Mouse (Mus musculus) adrenal gland, postnatal 14 days (tissue): ENCODE results near the gene Ssb. TPM values are rescaled to one million over a fixed set of nuclear protein-coding genes. Genes with fewer than 3 reads are reported as not detected.
"Not testable (repeated sequence)": the region's sequence is repeated elsewhere in the genome, so short reads cannot be mapped to it uniquely, and the experiment has no call there.

Source experiments
- DNase-seq: peaks from one replicate; pipeline ENCODE4 v3.0.0; 2021; ENCODE audit warnings: mixed read lengths
- total RNA-seq: library from RNA; stranded (reverse); gene quantifications from 2 replicates; pipeline ENCODE4 v1.2.3, GENCODE M21; 2021

The Ssb gene
- total RNA-seq, 1 experiment from 2014 or later = 185 TPM

DNA sequence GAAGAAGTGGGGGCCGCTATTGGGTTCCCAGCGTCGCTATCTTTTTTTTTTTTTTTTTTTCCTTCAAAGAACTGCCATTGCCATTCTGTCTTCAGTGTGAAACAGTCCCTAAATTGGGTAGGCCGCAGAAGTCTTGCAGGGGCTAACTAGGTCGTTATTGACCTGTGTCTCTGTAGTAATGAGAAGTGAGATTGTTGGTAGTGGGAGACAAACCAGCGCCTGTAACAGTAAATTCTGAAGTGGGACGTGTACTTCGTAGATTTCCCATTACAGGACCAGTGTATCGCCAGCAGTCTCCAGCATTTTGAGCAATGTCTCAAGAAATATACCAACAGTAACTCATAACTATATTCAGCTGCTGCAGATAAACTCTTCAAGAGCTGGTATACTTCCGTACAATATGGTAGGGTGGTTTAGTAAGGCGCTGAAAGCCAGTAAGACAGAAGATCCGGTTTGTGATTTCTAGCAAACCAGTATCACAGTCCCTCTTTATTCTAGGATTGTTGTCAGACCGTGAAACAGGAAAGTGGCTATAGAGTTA, 825 bp downstream of the Ssb start:
- no peak for DNase-seq

DNA sequence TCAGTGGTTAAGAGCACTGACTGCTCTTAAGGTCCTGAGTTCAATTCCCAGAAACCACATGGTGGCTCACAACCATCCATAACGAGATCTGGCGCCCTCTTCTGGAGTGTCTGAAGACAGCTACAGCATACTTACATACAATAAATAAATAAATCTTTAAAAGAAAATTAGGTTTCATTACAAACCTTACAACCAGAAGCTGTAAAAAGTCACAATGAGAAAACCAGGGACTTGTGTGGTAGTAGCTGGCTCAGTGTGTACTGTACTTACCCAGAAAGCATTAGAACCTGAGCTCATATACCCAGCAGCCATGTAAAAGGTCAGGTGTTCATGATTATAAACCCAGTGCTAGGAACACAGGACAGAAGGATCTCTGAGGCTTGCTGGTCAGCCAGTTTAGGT, 22.6 kb downstream of the Ssb start:
- no peak for DNase-seq

DNA sequence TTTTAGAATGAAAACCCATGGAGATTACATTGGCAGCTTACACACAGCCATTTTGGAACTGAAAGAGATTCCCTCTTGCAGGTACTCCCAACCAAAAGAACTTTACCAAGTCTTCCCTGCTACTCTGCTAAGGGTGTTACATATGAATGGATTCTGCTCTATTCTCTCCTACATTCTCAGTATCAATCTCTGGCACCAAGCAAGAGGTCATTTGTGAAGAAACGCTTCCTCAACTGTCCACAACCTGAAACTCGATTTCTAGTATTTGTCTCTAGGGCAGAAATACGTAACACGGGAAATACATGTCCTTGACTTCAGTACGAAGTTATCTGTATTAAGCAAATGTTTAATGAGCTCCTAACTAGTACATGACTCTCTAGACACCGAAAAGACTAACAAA, 23.2 kb downstream of the Ssb start:
- DNase-seq = no peak

DNA sequence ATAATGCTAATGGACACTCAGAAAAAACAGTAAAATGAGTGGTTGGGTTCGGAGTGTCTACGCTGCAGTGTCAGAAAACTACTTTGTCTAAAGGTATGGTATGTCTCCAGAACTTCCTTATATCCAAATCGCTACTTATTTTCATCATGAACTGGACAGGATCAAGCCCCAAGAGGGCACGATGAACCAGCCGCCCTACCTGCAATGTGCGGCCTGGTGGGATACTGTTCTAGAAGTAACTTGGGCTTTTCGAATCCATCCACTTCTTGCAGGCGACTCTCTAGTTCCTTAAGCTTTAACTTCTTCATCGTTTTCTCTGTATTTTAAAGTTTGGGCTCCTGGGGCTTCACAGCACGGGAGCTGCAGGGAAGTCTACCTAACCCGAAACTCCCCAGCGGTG, 23.7 kb downstream of the Ssb start:
- DNase-seq = no peak

DNA sequence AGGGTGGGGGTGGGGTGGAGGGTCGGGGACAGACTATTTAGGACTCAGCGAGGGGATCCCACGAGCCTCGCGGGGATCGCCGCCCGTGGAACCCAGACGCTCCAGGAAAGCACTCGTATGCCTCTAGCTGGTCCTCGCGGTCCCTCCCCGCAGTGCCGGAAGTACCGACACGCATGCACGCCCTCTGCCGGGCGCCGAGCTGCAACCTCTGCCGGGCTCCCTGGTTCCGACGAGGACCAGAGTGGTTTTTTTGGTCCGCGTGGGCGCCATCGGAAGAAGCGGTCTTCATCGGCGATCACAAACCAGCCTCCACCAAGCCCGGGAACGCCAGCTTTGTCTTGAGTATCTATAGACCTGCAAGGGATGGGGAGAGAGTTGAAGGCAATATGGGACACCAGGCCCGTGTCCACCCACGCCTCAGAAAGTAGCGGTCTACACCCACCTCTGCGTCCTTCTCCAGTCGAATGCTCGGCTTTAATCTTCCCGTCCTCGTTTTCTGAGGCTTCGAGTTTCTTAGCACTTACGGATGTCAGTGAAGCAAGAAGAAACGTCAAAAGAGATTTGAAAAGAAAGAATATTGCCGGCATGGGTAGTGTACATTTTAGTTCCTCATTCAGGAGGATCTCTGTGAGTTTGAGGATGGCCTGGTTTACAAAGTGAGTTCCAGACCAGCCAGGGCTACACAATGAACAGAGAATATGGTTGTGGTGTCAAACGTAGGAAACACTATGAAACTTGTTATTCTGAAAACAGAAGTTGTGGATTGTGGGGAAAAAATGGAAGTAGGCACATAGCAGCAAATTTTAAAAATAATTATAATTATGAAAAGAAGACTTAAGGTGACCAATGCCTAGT, 24.3 kb downstream of the Ssb start, which contains the start of gene Mettl5:
Gene Mettl5 (minus strand): TSS at position 165 of the 855 bp plus-strand sequence.
- peak; percentile 95 for DNase-seq

DNA sequence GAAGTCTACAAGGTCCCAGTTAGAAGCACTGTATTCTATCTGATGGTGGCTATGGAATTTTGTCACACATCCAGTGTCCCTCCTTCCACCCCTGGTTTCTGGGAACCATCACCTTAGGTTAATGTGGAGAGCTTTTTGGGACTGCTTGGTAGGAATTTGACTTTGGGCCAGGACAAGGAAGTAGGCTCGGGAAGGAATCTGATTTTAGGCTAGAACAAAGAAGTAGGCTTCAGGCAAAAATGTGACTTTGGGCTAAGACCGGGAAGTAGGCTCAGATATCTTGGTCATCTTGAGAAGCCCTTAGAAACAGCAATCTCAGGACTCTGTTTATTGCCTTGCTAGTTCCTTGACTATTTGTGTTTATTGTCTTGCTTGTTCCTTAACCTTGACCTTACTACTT, 27.6 kb downstream of the Ssb start:
- DNase-seq = no peak

DNA sequence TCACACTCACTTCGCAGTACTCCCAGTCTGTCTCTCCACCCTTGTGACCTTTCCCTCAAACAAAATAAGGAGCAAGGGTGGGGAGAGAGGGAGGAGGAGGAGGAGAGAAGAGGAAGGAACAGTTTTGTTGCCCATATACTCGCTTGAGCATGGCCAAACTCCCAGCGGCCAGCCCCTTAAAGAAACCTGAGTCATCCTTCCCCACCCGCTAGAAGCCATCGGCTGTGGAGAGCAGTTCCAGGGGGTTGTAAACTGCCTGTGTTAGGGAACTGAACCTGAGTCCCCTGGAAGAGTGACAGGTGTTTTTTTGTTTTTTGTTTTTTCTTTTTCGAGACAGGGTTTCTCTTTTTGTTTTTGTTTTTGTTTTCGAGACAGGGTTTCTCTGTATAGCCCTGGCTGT, 29.5 kb downstream of the Ssb start:
- no peak for DNase-seq

DNA sequence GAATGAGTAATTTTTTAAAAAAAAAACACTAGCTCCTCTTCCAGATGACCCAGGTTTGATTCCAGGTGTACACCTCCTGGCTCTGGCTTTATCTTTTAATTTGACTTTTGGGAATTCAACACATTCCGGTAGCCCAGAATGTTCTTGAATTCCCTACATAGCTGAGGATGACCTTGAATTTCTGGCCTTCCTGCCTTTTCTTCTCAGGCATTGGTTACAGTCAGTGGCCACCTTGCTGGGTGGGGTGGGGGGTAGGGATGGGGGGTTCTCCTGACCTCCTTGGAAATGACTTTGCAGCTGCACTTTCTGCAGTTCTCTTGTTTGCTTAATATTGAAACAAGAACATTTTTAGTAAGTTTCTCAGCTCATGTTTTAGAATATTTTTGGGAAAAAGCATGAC, 31.8 kb downstream of the Ssb start:
- no peak for DNase-seq

DNA sequence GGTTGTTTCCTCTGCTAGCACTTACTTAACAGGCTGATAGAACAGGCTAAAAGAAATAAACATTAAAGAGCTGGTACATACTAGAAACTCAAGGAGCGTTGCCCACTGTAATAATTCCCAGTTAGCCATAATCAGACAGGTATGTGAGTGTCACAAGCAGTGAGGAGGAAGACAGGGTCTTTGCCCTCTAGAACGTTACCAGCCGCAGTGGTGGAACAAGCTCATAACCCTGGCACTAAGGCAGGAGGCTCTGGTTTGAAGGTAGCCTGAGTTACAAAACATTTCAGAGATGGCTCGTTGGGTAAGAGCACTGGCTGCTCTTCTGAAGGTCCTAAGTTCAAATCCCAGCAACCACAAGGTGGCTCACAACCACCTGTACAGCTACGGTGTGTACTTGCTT, 32.5 kb downstream of the Ssb start:
- DNase-seq = no peak

DNA sequence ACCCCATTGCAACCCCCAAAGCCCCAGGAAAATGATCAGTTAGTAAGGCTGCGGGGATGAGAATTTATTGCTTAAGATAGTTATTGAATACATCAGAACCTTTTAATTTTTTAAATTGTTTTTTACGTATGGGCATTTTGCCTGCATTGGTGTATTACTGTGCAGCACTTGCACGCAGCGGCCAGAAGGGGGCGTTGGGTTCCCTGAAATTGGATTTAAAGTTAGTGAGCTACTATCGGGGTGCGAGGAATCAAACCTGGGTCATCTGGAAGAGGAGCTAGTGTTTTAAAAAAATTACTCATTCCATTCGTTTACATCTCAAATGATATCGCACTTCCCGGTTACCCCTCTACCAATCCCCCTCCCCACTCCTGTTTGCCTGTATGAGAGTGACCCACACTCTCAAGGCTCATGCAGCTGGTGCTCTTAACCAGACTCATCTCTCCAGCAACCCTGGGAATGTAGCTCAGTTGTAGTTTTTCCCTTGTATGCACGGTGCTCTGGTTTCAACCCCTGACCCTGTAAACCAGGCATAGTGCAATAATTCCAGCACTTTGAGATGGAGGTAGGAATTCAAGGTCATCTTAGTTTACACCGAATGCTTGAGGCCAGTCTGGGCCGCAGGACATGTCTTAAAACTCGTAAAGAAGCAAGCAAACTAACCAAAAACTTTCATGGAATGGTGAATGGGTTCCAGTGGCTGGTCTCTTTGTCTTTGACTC, 34.3 kb downstream of the Ssb start:
- DNase-seq = peak; percentile 13

DNA sequence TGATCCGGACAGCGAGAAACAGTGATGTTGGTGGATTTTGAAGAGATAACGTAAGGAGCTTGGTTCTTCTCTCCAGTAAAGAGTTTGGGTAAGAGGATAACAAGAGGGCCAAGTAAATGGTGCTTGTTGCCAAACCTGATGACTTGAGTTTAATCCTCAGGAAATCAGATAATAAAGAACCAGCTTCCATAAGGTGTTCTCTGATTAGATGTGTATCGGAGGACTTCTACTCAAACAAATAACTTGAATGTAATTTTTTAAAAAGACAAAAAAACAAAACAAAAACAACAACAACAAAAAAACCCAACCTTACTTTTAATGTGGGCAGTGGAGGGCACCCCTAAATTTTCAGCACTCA, 34.8 kb downstream of the Ssb start:
- DNase-seq = no peak

DNA sequence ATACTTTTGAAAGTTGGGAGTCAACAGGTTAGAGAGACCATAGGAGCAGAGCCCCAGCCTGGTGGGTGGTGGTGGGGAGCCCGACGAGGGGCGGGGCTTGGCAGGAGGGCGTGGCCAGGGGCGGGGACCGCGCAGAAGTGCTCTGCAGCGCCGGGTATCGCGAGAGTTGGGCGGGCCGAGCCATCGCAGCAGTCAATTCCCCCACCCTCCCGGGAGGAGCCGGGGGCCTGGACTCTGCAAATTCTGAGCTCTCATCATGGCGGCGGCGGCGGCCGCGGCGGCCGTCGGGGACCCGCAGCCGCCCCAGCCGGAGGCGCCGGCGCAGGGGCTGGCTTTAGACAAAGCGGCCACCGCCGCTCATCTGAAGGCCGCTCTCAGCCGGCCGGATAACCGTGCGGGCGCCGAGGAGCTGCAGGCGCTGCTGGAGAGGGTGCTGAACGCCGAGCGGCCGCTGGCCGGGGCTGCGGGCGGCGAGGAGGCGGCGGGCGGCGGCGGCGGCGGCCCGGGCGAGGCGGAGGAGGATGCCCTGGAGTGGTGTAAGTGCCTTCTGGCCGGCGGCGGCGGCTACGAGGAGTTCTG, 35.8 kb downstream of the Ssb start, which contains the start of gene Ubr3:
Gene Ubr3 (plus strand): TSS at position 208 of the 579 bp plus-strand sequence.
- peak; percentile 99 for DNase-seq

DNA sequence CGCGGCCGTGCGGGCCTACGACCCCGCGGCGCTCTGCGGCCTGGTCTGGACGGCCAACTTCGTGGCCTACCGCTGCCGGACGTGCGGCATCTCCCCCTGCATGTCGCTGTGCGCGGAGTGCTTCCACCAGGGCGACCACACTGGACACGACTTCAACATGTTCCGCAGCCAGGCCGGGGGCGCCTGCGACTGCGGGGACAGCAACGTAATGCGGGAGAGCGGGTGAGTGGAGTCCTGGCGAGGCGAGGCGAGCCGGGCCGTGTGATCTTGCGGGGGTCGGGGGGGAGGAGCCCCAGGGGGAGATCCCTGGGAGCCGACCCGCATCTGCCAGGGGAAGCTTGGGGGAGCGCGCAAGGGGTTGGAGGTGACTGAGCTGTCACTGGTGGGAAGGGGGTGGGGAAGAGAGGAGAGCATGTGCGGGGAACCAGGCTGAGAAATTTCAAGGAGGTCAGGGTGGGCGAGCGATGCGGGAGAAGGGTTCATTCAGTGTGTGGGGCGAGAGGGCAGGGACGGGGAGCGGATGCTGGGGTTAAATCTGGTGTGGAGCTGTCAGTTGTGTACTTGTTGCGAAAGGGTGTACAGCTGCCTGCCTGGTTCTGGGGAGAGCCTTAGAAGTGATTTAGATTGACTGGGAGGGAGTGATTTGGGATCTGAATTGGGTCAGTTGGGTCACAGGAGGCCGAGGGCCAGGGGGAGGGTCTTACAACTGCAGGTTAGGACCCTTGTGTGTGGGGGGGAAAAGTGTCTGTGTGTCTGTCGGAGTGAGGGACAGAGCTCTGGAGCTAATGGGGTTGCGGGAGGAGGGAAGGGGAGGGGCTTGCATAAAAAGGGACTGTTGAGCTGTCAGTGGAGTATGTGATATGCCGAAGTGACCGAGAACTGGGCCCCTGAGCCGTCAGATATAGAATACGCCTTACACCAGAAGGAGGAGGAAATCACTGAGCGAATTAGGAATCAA, 36.5 kb downstream of the Ssb start:
- peak; percentile 77 for DNase-seq

DNA sequence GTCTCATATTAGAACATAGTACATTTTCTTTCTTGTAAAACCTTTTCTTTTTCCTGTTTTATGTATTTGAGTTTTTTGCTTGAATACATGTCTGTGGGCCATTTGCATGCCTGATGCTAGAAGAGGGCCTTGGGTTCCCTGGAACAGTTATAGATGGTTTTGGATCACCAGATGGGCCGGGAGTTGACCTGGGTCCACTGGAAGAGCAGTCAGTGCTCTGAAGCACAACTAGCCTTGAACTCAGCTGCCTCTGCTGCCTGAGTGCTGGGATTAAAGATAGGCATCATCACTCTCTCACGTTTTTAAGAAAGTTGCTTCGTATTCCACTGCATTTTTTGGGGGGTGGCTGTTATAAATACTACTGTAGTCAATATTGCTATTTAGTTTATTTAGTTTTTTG, 42.2 kb downstream of the Ssb start:
- DNase-seq = no peak

DNA sequence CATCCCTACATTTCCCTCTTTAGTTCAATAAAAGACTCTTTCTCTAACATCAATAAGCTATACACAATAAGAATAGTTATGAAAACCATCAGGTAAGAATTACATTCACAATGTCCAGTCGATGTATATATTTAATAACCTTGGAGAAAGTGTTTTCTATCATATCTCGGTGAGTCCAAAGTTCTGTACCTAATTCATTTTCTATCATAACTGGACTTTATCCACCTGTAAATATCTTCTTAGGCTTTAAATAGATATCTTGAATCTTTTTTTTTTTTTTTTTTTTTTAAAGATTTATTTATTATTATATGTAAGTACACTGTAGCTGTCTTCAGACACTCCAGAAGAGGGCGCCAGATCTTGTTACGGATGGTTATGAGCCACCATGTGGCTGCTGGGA, 46.0 kb downstream of the Ssb start:
- DNase-seq = not testable (repeated sequence)

DNA sequence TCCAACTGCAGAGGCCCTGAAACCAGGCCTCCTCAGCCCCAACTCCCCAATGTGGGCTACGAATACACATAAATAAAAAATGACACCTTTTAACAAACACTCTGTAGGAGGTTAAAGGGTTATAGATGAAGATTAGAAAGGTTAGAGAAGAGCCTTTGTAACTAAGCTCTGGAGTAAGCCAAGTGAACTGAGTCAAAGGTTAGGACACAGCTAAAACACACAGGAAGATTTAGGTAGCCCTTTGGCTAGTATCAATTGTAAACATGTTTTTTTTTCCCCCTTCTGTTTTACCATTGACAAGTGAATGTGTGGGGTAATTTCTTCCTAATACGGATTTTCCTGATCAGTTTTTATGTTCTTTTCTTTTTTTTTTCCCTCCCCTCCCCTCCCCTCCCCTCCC, 51.4 kb downstream of the Ssb start:
- no peak for DNase-seq

DNA sequence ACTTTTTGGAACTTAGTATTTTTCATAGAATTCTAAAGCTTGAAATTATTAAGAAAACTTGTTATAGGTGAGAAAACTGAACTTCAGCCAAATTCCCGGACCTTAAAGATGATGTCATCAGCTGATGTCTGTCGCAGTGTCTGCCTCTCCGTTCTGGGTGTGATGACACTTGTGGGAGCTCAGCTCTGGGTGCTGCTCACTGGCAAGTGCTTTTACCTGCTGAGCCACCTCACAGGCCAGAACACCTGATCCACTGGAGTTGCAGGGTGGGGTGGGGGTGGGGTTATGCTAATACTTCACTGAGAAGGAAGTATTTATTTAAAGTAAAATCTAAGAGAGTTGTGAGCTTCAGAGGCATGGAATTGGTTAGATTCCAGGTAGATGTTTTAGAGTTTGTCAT, 55.9 kb downstream of the Ssb start:
- no peak for DNase-seq
